Mouse (Mus musculus) liver, embryonic 15.5 days (tissue): ENCODE data around the gene Slfn5. TPM values are rescaled to one million over a fixed set of nuclear protein-coding genes. Genes with fewer than 3 reads are reported as not detected.

Source experiments
- ATAC-seq: fragments of 200-750 bp; cut with Nextera tagmentation; 2 replicates; pipeline ENCODE4 v1.8.0; 2017; ENCODE audit warnings: moderate number of reproducible peaks, mild to moderate bottlenecking, moderate library complexity; ENCODE audit not compliant: insufficient read depth
- H3K27ac ChIP-seq: fragments of 300-500 bp; sonication (generic); replicated peaks from 2 replicates; pipeline ENCODE4 v1.5.1; 2015; ENCODE audit warnings: mild to moderate bottlenecking, inconsistent platforms
- H3K27me3 ChIP-seq: fragments of 300-500 bp; sonication (generic); 2 replicates; pipeline ENCODE4 v1.6.1; 2015; ENCODE audit warnings: mild to moderate bottlenecking, inconsistent platforms
- H3K36me3 ChIP-seq: fragments of 300-500 bp; sonication (generic); replicated peaks from 2 replicates; pipeline ENCODE4 v1.6.1; 2015; ENCODE audit warnings: moderate library complexity, mild to moderate bottlenecking, inconsistent platforms
- H3K4me1 ChIP-seq: fragments of 300-500 bp; sonication (generic); replicated peaks from 2 replicates; pipeline ENCODE4 v1.6.1; 2015; ENCODE audit warnings: inconsistent platforms
- H3K4me2 ChIP-seq: fragments of 300-500 bp; sonication (generic); 2 replicates; pipeline ENCODE4 v1.6.1; 2015; ENCODE audit warnings: moderate library complexity, mild to moderate bottlenecking, inconsistent platforms
- H3K4me3 ChIP-seq: fragments of 300-500 bp; sonication (generic); replicated peaks from 2 replicates; pipeline ENCODE4 v1.5.1; 2015; ENCODE audit warnings: mild to moderate bottlenecking, inconsistent platforms
- H3K9ac ChIP-seq: fragments of 300-500 bp; sonication (generic); 2 replicates; pipeline ENCODE4 v1.6.1; 2015; ENCODE audit warnings: moderate library complexity, mild to moderate bottlenecking, inconsistent platforms
- H3K9me3 ChIP-seq: fragments of 300-500 bp; sonication (generic); replicated peaks from 2 replicates; pipeline ENCODE4 v1.6.1; 2016; ENCODE audit warnings: inconsistent platforms
- WGBS: fragments of 180-500 bp; shearing (Covaris S2); methylation state at CpG from one replicate; pipeline ENCODE4 v1.1.7; 2015; ENCODE audit warnings: mixed read lengths; ENCODE audit not compliant: insufficient replicate concordance; 5-methylcytosine and 5-hydroxymethylcytosine counted together
- polyA plus RNA-seq: library from polyadenylated mRNA; unstranded; fragments of >200 nt; fragmentation: Nextera tagmentation; extraction: Ambion mirVana; gene quantifications from 2 replicates; pipeline ENCODE4 v1.2.1, GENCODE M21; 2015

Slfn5 gene
- polyA plus RNA-seq, 1 experiment from 2014 or later = 1.6 TPM

DNA sequence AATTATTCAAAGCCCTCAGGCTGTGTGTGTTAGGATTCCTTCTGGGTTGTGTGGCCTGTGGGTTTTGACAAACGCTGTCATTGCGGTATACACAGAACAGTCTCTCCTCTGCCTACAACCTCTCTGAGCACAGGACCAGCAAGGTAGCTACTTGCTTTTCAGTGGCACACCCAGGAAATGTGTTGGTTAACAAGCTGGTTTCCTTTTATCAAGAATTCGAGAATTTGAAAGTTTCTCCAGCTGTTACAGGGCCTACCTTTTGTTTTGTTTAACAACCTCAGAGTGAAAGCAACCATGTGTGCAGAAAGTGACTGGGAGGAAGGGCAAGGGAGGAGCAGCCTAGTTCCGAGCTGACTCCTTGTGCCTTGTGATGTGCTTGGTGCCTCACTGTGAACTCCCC, 3.7 kb upstream of the Slfn5 start:
- ATAC-seq = no peak
- H3K9me3 ChIP-seq = no peaks in the 10 kb centered on the region
- no peak overlapping the region for H3K9ac ChIP-seq
- WGBS = 48% methylated on average over 4 of the region's 4 CpGs
- no peak overlapping the region for H3K27ac ChIP-seq
- no peak overlapping the region for H3K4me3 ChIP-seq
- peaks cover 9% of the 10 kb centered on the region; the same call in 1 of the 2 replicates for H3K4me1 ChIP-seq
- H3K27me3 ChIP-seq = peaks cover 53% of the 10 kb centered on the region
- no peak overlapping the region for H3K4me2 ChIP-seq
- no peaks in the 10 kb centered on the region for H3K36me3 ChIP-seq

DNA sequence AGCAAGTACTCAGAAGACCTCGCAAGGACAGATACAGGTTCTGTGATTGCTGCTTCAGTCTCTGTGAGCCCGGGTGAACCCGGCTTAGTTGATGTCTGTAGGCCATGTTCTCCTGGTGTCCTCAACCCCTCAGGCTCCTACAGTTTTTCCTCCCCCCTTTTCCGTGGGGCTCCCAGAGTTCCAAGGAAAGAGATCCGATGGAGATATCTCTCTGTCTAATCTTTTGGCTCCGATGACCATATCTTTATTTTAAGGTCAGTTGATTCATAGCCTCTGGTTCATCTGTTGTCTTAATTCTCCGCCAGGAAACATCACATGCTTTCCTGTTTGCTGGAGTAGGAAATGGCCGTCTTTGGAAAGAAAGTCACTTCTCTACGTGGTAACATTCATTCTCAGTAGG, 2.1 kb upstream of the Slfn5 start:
- H3K4me2 ChIP-seq = no peak overlapping the region
- ATAC-seq = no peak
- H3K9ac ChIP-seq = no peak overlapping the region
- H3K4me1 ChIP-seq = peaks cover 9% of the 10 kb centered on the region; the same call in 1 of the 2 replicates
- WGBS = 50% methylated on average over 9 of the region's 9 CpGs
- no peak overlapping the region for H3K27ac ChIP-seq
- no peaks in the 10 kb centered on the region for H3K36me3 ChIP-seq
- no peak overlapping the region for H3K4me3 ChIP-seq
- no peaks in the 10 kb centered on the region for H3K9me3 ChIP-seq
- peaks cover 61% of the 10 kb centered on the region for H3K27me3 ChIP-seq

DNA sequence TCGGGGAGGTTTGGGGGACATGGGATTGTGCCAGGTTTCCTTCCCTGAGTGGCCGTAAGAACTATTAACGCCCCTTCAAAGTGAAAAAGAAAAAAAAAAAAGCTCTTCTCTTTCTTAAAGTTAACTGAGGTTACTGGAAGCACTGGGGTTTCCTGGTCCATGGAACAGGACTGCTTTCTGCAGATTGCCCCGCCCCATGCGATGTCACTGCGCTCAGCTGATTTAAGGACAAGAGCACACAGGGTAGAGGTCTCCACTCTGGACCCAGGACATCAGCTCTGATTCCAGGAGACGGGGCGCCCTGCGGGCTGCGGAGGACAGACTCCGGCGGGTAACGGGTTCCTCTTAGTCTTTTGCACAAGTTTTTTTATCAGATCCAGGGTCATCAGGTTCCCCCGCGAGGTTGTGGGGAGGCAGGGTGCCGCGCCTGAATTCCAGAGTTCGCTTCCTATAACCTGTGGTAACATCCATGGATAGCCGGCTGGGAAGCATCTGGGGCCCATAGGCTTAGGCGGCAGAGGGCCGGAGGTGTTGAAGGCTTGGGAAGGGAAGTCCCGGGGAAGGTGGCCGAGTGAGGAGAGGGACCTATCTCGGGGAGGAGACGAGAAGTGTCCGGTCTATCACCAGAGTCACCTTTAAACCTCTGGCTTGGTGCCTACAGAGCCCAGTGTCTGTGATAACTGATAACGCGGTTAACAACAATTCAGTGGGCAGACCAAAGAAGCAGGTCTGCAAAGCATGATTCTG, 889 bp downstream of the Slfn5 start:
- H3K27ac ChIP-seq = no peak overlapping the region
- peaks cover 9% of the 10 kb centered on the region; the same call in 1 of the 2 replicates for H3K4me1 ChIP-seq
- peaks cover 74% of the 10 kb centered on the region for H3K27me3 ChIP-seq
- H3K9me3 ChIP-seq = no peaks in the 10 kb centered on the region
- H3K9ac ChIP-seq = no peak overlapping the region
- 0 out of 2 replicates have a peak, but pooled peaks have one; percentile 7 for ATAC-seq
- peak overlapping the region; percentile 30 for H3K4me3 ChIP-seq
- WGBS = 2% methylated on average over 28 of the region's 28 CpGs
- peak overlapping the region; percentile 48 for H3K4me2 ChIP-seq
- no peaks in the 10 kb centered on the region for H3K36me3 ChIP-seq

DNA sequence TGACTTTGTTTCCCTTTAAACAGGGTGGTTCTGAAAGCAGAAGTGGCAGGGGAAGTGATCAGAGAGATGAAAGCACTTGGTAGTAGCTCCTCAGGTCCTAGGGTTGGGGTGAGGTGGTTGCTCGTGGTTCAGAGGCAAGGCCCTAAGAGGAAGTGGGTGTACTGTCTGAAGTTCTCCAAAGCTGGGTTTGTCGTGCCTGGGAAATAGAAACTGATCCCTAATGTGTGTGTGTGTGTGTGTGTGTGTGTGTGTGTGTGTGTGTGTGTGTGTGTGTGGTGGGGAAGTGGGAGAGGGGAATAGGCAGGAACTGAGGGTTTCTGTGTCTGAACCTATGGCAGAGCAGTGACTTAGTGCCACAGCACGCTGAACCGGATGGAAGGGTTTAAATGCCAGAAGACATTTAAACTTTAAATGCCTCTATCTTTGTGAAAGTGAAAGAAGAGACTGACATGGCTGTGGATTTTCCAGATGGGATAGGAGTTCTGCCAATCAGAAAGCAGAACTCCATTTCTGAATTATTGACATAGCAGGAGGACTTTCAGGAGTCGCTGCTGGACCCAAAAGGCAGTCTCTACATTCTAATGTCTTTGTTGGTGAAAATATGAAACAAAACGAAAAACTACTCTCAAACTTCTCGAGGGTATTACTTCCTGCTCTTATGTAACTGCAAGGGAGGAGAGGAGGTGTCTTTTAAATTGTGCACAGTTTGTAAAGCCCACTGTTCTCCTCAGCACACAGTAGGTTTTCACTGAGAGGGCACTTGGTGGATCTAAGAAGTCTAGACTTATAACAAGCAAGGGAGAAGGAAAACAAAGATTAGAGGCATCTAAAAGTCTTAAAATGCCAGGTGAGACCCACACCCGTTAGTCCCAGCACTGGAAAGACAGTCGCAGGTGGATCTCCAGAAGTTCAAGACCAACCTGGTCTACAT, 1.7 kb downstream of the Slfn5 start:
- H3K36me3 ChIP-seq = no peaks in the 10 kb centered on the region
- 28% methylated on average over 9 of the region's 9 CpGs for WGBS
- peak overlapping the region; percentile 30 for H3K4me3 ChIP-seq
- no peaks in the 10 kb centered on the region for H3K9me3 ChIP-seq
- H3K9ac ChIP-seq = no peak overlapping the region
- H3K4me2 ChIP-seq = peak overlapping the region; percentile 48
- peaks cover 9% of the 10 kb centered on the region; the same call in 1 of the 2 replicates for H3K4me1 ChIP-seq
- ATAC-seq = 0 out of 2 replicates have a peak, but pooled peaks have one; percentile 31
- H3K27me3 ChIP-seq = peaks cover 71% of the 10 kb centered on the region
- no peak overlapping the region for H3K27ac ChIP-seq

DNA sequence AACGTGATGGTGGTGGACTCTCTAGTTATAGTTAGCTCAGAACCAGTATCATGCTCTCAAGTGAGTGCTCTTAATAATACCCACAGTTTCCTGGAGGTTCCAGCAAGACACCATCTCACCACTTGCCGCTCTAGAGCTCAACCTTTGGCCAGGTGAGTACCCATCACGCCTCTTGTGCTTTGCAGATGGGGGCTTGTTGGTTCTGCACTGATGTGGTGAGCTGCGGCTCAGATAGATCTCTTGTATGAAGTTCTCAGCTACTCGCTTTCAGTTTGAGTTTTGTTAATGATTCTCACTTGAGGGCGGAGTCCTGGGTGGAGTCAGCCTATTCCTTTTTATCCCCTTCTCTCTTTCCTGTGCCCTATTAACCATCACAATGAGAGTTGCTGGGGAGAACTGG, 3.5 kb downstream of the Slfn5 start:
- Histone ChIP-seq H3K27me3 (peaks cover 60% of the 10 kb centered on the region), H3K4me3 (no peak overlapping the region), H3K36me3 (no peaks in the 10 kb centered on the region), H3K9me3 (no peaks in the 10 kb centered on the region), H3K27ac (no peak overlapping the region), H3K9ac (no peak overlapping the region), H3K4me2 (no peak overlapping the region), H3K4me1 (peaks cover 9% of the 10 kb centered on the region; the same call in 1 of the 2 replicates)
- WGBS = 60% methylated on average over 6 of the region's 6 CpGs
- ATAC-seq = no peak

DNA sequence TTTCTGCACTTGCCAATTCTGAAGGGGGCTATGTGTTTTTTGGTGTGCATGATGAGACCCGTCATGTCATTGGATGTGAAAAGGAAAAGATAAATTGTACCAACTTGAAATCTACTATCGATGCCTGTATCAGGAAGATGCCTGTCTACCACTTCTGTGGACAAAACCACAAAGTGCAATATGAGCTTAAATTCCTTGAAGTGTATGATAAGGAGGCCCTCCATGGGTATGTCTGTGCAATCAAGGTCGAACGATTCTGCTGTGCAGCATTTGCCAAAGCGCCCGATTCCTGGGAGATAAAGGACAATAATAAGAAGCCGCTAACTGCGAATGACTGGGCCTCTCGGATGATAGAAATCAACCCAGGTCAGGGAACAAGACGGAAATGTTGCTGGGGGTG, 5.8 kb downstream of the Slfn5 start:
- H3K27me3 ChIP-seq = peaks cover 42% of the 10 kb centered on the region
- H3K4me2 ChIP-seq = no peak overlapping the region
- H3K9me3 ChIP-seq = no peaks in the 10 kb centered on the region
- H3K4me3 ChIP-seq = no peak overlapping the region
- H3K9ac ChIP-seq = no peak overlapping the region
- no peaks in the 10 kb centered on the region for H3K36me3 ChIP-seq
- no peak for ATAC-seq
- no peak overlapping the region for H3K27ac ChIP-seq
- 0 out of 2 replicates have a peak, but pooled peaks cover 4% of the 10 kb centered on the region for H3K4me1 ChIP-seq
- 30% methylated on average over 10 of the region's 10 CpGs for WGBS

DNA sequence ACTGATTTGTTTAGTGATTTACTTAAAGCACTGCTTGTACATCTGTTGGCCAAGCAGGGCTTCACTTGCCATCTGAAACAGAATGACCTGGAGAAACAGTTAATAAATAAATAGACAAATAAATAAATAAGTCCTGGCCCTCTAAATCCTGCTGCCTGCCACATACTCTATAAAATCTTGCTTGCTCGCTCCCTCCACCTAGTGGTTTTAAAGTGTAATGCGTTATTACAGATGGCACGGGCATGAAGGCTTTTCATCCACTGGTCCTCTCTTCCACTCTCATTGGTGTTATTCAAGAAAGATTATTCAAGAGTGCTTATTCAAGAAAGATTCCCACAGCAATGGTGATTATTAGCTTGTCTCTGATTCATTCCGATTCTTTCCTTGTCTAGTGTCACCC, 8.5 kb downstream of the Slfn5 start:
- Histone ChIP-seq H3K9ac (no peak overlapping the region), H3K4me3 (no peak overlapping the region), H3K9me3 (no peaks in the 10 kb centered on the region), H3K4me1 (no peaks in the 10 kb centered on the region), H3K27ac (no peak overlapping the region), H3K27me3 (peaks cover 15% of the 10 kb centered on the region), H3K4me2 (no peak overlapping the region), H3K36me3 (no peaks in the 10 kb centered on the region)
- 13% methylated on average over 4 of the region's 4 CpGs for WGBS
- no peak for ATAC-seq

DNA sequence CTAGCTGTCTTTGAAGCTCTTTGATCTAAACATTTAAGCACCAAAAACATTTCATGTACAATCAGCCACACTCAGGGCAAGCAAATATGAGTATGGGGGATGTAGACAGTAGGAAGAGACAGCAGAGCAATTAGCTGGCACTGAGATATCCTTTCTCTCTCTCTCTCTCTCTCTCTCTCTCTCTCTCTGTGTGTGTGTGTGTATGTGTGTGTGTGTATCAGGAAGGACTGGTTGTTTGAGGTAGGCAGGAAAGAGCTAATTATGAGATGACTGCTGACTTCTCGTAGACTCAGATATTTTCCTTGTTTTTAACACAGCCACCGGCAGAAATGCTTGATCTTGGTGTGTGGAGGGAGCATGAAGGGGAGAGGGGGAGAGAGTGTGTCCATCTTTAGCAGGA, 10.6 kb downstream of the Slfn5 start:
- 39% methylated on average over 2 of the region's 2 CpGs for WGBS
- Histone ChIP-seq H3K4me2 (no peak overlapping the region), H3K27ac (no peak overlapping the region), H3K4me1 (no peaks in the 10 kb centered on the region), H3K27me3 (peaks cover 3% of the 10 kb centered on the region), H3K4me3 (no peak overlapping the region), H3K36me3 (no peaks in the 10 kb centered on the region), H3K9me3 (no peaks in the 10 kb centered on the region), H3K9ac (no peak overlapping the region)
- no peak for ATAC-seq

DNA sequence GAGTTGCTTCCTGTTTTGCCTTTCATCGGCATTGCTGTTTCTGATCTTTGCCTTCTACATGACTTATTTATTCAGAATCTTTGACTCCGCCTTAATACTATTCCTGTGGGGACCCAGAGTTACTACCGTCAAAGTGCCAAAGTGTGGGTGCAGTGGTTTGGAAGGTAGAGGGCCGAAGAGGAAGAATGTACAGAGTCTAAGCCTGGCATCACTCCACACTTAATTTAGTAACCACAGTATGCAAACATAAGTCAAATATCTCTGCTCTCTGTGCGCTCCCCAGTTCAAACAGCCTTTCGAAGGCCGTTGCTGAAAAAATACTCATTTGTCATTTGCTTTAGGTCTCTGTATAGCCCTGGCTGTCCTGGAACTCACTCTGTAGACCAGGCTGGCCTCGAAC, 11.1 kb downstream of the Slfn5 start:
- H3K4me2 ChIP-seq = no peak overlapping the region
- H3K27me3 ChIP-seq = peaks cover 3% of the 10 kb centered on the region
- no peak overlapping the region for H3K9ac ChIP-seq
- H3K36me3 ChIP-seq = no peaks in the 10 kb centered on the region
- ATAC-seq = no peak
- WGBS = 56% methylated on average over 8 of the region's 8 CpGs
- H3K4me1 ChIP-seq = no peaks in the 10 kb centered on the region
- no peak overlapping the region for H3K27ac ChIP-seq
- H3K9me3 ChIP-seq = no peaks in the 10 kb centered on the region
- H3K4me3 ChIP-seq = no peak overlapping the region

DNA sequence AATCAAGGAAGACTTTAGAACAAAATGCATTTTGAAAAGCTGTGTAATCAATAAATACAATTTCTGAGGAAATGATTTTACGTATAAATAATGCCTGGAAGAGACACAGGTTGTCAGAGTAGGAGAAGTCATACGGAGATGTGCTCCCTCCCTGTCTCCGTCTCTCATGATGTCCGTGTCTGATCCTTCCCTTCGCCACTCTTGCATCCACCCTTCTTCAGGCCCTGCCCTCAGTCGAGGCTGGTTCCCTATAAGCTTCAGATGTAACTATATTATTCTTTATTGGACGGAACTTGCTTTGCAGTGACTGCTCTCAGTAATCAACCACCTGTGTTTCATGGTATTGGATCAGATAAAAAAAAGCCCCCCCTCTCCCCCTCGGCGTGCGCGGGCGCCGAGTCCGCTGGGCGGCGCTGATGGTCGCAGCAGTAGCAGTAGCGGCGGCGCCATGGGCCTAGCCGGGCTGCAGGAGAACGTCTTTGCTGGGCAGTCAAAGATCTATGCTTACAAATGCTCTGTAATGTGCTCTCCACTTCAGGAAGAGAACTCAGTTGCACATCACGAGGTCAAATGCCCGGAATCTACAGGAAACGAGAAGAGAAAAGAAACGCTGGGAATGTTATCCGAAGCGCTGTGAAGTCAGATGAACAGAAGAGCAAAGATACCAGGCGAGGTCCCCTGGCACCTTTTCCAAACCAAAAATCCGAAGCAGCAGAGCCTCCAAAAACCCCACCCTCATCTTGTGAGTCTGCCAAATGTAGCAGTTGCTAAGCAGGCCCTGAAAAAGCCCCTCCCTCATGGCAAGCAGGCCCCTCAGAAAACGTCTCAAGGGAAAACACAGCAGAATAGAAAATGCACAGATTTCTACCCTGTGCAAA, 19.8 kb downstream of the Slfn5 start:
- Histone ChIP-seq H3K9ac (no peak overlapping the region), H3K9me3 (no peaks in the 10 kb centered on the region), H3K4me3 (no peak overlapping the region), H3K27ac (no peak overlapping the region), H3K27me3 (no peaks in the 10 kb centered on the region), H3K4me2 (peak overlapping the region; percentile 44), H3K36me3 (no peaks in the 10 kb centered on the region), H3K4me1 (peaks cover 12% of the 10 kb centered on the region)
- WGBS = 15% methylated on average over 31 of the region's 31 CpGs
- no peak for ATAC-seq
